Mouse (Mus musculus) neural tube, embryonic 11.5 days (tissue): Measurements from ENCODE around the gene Tie1. TPM values are rescaled to one million over a fixed set of nuclear protein-coding genes. Genes with fewer than 3 reads are reported as not detected.

Experiments used
- ATAC-seq: fragments of 200-750 bp; cut with Nextera tagmentation; 2 replicates; pipeline ENCODE4 v1.8.0; 2017; ENCODE audit warnings: moderate number of reproducible peaks, mild to moderate bottlenecking, moderate TSS enrichment, moderate library complexity; ENCODE audit not compliant: insufficient read depth, low FRiP score, low TSS enrichment
- DNase-seq: peaks from one replicate; pipeline ENCODE4 v3.0.0-alpha.2; 2015; ENCODE audit warnings: low spot score
- H3K27ac ChIP-seq: fragments of 300-500 bp; sonication (generic); 2 replicates; pipeline ENCODE4 v1.5.1; 2014; ENCODE audit warnings: low read depth, mild to moderate bottlenecking, low read length
- H3K27me3 ChIP-seq: fragments of 300-500 bp; sonication (generic); 2 replicates; pipeline ENCODE4 v1.6.1; 2014; ENCODE audit warnings: mild to moderate bottlenecking, low read length, mixed read lengths; ENCODE audit not compliant: control insufficient read depth, insufficient read depth
- H3K36me3 ChIP-seq: fragments of 300-500 bp; sonication (generic); 2 replicates; pipeline ENCODE4 v1.6.1; 2014; ENCODE audit warnings: mild to moderate bottlenecking, low read length, moderate library complexity, mixed read lengths; ENCODE audit not compliant: control insufficient read depth, insufficient read depth
- H3K4me1 ChIP-seq: fragments of 300-500 bp; sonication (generic); 2 replicates; pipeline ENCODE4 v1.6.1; 2014; ENCODE audit warnings: low read length, mixed read lengths; ENCODE audit not compliant: control insufficient read depth, insufficient read depth
- H3K4me2 ChIP-seq: fragments of 300-500 bp; sonication (generic); 2 replicates; pipeline ENCODE4 v1.6.1; 2014; ENCODE audit warnings: low read depth, mild to moderate bottlenecking, moderate library complexity
- H3K4me3 ChIP-seq: fragments of 300-500 bp; sonication (generic); 2 replicates; pipeline ENCODE4 v1.5.1; 2014; ENCODE audit warnings: low read depth, low read length
- H3K9ac ChIP-seq: fragments of 300-500 bp; sonication (generic); 2 replicates; pipeline ENCODE4 v1.6.1; 2014; ENCODE audit warnings: mild to moderate bottlenecking, low read length
- H3K9me3 ChIP-seq: fragments of 300-500 bp; sonication (generic); 2 replicates; pipeline ENCODE4 v1.6.1; 2016; ENCODE audit warnings: low read length; ENCODE audit not compliant: control insufficient read depth
- WGBS: fragments of 180-500 bp; shearing (Covaris S2); extraction: QIAGEN DNeasy Blood & Tissue Kit; methylation state at CpG from one replicate; pipeline ENCODE4 v1.1.7; 2014; 5-methylcytosine and 5-hydroxymethylcytosine counted together
- polyA plus RNA-seq: library from polyadenylated mRNA; unstranded; fragments of >200 nt; fragmentation: Nextera tagmentation; extraction: Ambion mirVana; gene quantifications from 2 replicates; pipeline ENCODE4 v1.2.1, GENCODE M21; 2014

Tie1 gene
- polyA plus RNA-seq, 1 experiment from 2014 or later, result 14.5 TPM

DNA sequence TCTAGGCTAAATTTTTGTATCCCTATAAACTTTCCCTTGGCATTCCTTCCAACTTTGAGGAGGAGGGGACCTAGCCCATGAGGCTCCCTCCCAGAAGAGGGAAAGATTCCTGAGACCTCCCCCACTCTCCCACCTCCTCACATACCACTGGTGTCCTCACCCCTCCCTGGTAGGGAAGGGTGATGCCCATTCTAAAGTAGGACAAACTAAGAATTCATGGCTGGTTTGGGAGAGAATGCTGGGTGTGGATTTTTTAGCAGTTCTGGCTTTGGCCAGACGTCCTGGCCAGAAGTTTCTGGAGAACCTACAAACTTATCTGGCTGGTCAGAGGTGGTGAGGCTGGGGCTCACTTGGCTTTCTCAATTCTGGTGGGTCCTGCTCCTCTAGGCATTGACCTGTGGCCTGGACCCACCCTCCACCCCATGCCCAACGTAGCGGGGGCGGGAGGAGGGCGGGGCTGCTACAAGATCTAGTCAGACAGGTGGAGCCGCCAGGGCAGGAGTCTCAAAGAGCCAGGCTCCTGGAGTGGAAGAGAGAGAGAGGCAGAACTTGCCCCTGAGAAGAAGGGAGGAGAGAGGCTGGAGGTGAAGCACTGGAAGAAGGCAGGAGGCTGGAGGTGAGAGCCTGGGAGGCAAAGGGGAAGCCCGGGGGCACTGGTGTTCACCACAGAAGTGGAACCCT, 60.5 kb downstream of the Tie1 start:
- H3K4me1 ChIP-seq, result peaks cover 8% of the 10 kb centered on the region
- no peaks in the 10 kb centered on the region for H3K27me3 ChIP-seq
- no peak overlapping the region; the same call in 1 of the 2 replicates for H3K4me2 ChIP-seq
- no peak overlapping the region for H3K9ac ChIP-seq
- H3K36me3 ChIP-seq, result peaks cover 13% of the 10 kb centered on the region; the same call in 1 of the 2 replicates
- H3K27ac ChIP-seq, result no peak overlapping the region
- no peak for ATAC-seq
- H3K9me3 ChIP-seq, result no peaks in the 10 kb centered on the region
- no peak overlapping the region; the same call in 1 of the 2 replicates for H3K4me3 ChIP-seq
- 70% methylated on average over 7 of the region's 7 CpGs for WGBS
- no peak for DNase-seq

DNA sequence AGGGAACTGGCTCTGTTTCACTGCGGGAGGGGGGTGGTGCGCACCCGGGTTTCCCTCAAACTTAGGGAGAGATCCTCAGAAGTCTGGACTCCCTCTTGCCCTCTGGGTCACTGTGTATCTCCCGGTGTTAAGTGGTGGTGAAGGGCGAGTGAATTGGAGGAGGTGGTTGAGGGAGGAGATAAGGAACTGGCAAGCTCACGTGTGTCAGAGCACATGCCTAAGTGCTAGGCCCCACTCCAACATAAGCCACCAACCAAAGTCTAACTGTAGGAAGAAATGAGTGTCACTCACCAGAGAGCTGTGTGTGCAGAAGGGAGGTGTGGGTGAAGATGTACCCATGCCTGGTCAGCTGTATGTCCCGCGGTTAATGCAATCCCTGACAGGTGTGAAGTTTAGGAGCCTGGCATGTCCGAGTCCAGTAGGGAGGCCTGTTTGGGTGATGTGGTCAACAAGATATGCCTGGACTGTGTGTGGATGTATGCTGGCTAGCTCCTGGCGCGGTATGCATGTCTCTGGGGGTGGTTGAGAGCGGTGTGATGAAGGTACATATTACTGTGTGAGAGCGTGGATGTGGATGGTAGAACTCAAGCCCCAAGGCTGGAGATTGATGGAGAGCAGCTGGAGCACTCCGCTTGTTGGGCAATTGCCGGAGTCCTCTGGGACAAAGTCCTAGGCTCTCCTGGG, 61.2 kb downstream of the Tie1 start:
- 52% methylated on average over 15 of the region's 15 CpGs for WGBS
- Histone ChIP-seq H3K4me1 (peaks cover 8% of the 10 kb centered on the region), H3K4me3 (peak overlapping the region; percentile 41), H3K9me3 (no peaks in the 10 kb centered on the region), H3K9ac (peak overlapping the region; percentile 61), H3K36me3 (peaks cover 13% of the 10 kb centered on the region; the same call in 1 of the 2 replicates), H3K27me3 (no peaks in the 10 kb centered on the region), H3K4me2 (peak overlapping the region; percentile 71), H3K27ac (no peak overlapping the region)
- no peak for DNase-seq
- ATAC-seq, result peak; percentile 28

DNA sequence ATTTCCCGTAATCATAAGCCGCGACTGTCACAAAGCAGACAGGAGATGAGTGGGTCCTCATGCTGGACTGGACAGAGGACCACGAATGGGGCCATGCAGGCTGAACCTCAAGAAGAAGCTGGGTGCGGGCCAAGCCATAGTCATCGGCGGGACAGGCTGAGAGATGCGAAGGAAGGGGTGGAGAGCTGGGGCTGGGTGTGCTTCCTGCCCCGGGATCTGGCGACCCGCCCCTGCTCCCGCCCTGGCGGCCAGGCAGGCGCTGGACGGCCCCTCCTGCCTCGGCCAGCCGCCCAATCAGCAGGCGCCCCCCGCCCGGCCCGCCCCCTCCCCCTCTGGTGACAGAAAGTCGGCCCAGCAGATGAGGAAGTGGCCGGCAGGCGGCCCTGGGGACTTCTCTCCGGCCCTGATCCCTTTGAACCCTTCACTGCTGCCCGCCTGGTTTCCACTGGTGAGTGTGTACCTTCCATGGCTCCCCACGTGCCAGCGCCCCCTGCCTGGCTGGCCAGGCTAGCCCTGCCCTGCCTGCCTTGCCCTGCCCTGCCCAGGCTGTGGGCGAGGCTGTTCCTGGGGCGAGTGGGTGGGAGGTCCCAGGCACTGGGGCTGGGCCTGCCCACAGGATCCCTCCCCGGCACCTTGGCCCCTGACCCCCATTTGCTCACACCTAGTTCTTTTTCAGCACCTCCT, 62.0 kb downstream of the Tie1 start, which contains the start of gene Elovl1:
Elovl1 (plus strand) TSS at position 326 of the 684 bp plus-strand sequence.
- peak within 1 kb of the TSS; percentile 71 for H3K4me2 ChIP-seq
- H3K36me3 ChIP-seq, result peaks cover 8% of the 10 kb centered on the region; the same call in 1 of the 2 replicates
- peak; percentile 91 for DNase-seq
- peak; percentile 95 for ATAC-seq
- 0 out of 2 replicates have a peak within 1 kb of the TSS, but pooled peaks have one; percentile 34 for H3K27ac ChIP-seq
- H3K9ac ChIP-seq, result peak within 1 kb of the TSS; percentile 61
- 0% methylated on average over 14 of the region's 31 CpGs for WGBS
- H3K4me3 ChIP-seq, result peak within 1 kb of the TSS; percentile 41
- H3K9me3 ChIP-seq, result no peaks in the 10 kb centered on the region
- H3K4me1 ChIP-seq, result peaks cover 8% of the 10 kb centered on the region
- H3K27me3 ChIP-seq, result no peaks in the 10 kb centered on the region

DNA sequence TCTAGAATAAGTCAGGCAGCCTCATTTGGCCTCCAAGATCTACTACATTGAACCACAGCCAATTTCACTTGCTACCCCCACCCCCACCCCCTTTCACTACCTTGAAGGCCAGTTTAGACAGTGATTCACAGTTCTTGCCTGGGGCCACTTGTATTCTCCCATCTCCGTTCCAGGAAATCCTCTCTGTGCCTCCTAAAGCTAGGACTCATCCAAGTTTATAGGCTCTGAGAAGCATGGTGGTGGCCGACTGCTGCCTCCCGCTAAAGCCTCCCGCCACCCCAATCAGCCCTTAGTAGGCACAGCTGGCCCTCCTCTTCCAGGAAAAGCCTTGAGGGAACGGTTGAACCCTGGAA, 62.5 kb downstream of the Tie1 start:
- Histone ChIP-seq H3K27ac (0 out of 2 replicates have a peak overlapping the region, but pooled peaks have one; percentile 34), H3K9me3 (no peaks in the 10 kb centered on the region), H3K4me2 (peak overlapping the region; percentile 71), H3K9ac (peak overlapping the region; percentile 61), H3K36me3 (peaks cover 8% of the 10 kb centered on the region; the same call in 1 of the 2 replicates), H3K4me1 (peaks cover 8% of the 10 kb centered on the region), H3K4me3 (peak overlapping the region; percentile 41), H3K27me3 (no peaks in the 10 kb centered on the region)
- WGBS, result 4% methylated on average over 5 of the region's 5 CpGs
- DNase-seq (no peak), ATAC-seq (peak; percentile 25; the same call in 1 of the 2 replicates)

DNA sequence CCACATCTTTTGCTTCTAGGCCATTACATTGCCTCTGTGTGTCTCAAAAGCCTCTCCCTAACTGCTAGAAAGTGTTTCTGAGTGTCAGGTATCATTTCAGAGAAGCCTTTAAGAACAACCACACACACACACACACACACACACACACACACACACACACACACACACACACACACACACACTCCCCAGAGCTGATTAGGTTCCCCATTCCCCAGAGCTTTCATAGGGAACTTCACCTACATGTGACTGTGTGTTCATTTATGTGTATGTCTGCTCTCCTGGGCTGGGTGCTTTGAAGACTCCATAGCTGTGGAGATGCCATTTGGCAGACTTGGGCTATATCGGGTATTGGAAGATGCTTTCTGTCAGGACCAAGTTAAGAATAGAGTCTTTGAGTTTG, 64.5 kb downstream of the Tie1 start:
- 80% methylated on average over 1 of the region's 1 CpGs for WGBS
- Histone ChIP-seq H3K36me3 (peaks cover 2% of the 10 kb centered on the region; the same call in 1 of the 2 replicates), H3K27ac (no peak overlapping the region), H3K9me3 (no peaks in the 10 kb centered on the region), H3K4me1 (peaks cover 8% of the 10 kb centered on the region), H3K27me3 (no peaks in the 10 kb centered on the region), H3K9ac (no peak overlapping the region), H3K4me3 (no peak overlapping the region), H3K4me2 (no peak overlapping the region)
- ATAC-seq, result no peak
- DNase-seq, result no peak

DNA sequence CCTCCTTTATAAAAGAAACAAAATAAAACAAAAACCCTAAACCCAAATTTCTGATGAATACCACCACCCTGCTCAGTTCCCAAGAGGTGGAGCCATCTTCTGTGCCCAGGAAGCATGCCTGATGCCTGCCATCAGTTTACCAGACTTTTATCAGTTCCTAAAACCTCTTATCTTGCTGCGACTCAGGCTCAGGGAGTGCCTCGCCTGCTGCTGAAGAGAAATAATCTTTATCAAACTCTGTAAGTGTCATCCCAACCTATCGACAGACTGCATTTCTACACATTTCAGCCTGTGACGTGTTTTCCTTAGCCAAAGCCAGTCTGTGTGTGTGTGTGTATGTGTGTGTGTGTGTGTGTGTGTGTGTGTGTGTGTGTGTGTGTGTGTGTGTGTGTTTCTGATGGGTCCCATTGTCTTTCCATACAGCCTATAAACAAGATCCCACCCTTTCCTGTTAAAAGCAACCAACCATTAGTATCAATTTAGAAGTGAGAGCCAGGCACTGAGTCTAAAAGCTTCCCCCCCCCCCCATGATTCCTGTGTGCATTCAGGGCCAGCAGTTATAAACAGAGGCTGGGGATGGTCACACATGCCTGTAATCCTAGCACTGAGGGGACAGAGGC, 65.2 kb downstream of the Tie1 start:
- Histone ChIP-seq H3K9ac (no peak overlapping the region), H3K9me3 (no peaks in the 10 kb centered on the region), H3K4me1 (peaks cover 8% of the 10 kb centered on the region), H3K36me3 (peaks cover 2% of the 10 kb centered on the region; the same call in 1 of the 2 replicates), H3K4me2 (no peak overlapping the region), H3K4me3 (no peak overlapping the region), H3K27me3 (no peaks in the 10 kb centered on the region), H3K27ac (no peak overlapping the region)
- ATAC-seq (no peak), DNase-seq (no peak)
- WGBS, result 94% methylated on average over 4 of the region's 4 CpGs

DNA sequence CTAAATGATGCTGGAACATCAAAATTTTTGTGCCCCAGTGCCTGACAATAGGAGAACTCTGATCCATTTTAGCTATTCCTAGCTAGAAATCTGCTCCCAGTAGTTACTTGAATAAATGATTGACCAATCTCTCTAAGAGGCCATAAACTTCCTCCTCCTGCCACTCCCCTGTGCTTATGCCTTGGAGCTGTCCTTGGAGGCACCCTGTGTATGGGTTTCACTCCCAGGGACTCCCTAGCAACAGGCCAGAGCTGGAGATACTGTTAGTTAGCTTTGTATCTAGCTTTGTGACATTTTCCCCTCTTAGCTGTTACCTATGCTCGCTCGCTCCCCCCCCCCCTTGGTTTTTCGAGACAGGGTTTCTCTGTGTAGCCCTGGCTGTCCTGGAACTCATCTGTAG, 68.5 kb downstream of the Tie1 start:
- no peak overlapping the region for H3K27ac ChIP-seq
- ATAC-seq (no peak), DNase-seq (no peak)
- 87% methylated on average over 3 of the region's 3 CpGs for WGBS
- H3K36me3 ChIP-seq, result peaks cover 7% of the 10 kb centered on the region
- H3K4me3 ChIP-seq, result no peak overlapping the region
- H3K4me1 ChIP-seq, result no peaks in the 10 kb centered on the region
- no peak overlapping the region for H3K4me2 ChIP-seq
- no peak overlapping the region for H3K9ac ChIP-seq
- no peaks in the 10 kb centered on the region for H3K27me3 ChIP-seq
- H3K9me3 ChIP-seq, result no peaks in the 10 kb centered on the region
